Mouse (Mus musculus): ENCODE data around the gene Zfp740.

DNA sequence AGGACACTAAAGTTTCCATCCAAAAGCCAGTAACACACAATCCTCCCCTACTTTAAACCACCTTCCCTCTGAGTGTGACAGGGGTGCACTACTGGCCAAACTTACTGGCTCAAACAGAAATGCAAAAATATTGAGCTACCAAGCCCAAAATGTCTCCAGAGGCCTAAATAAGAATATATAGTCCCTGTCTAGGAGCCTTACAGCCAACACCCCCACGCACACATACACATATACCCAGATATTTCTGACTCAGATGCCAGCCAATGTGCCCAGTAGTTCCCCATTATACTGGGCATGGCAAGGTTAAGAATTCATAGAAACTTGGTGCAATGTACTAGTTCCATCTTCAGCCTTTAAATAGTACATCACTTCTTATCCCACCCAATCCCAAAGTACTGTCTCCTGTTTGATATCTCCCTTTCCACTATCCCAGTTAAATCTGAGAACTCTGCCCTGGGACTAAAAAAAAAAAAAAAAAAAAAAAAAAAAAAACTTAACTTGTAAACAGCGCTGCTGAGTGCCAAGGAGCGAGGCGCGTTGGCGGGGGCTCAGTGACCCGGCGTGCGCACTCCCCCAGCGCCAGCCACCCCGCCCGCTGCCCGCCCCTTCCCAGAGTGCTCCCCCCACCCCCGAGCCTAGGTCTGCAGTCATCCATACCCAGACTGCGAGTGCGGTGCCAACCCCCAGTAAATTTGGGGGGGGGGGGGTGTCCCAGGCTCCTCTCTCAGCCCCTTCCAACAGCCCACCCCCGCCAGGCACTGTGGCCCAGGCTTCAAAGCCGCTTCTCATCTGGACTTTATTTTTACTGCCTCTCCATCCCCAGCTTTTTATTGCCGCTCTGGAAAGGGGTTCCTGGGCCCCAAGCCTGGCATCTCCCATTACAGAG, 41.5 kb downstream of the Zfp740 start:
- TF ChIP-seq CTCF (IDR thresholded peaks at IDR 0.05; ENCODE audit: low read depth, low read length): no peak
- no peak for TF ChIP-seq POLR2A (IDR thresholded peaks at IDR 0.05; ENCODE audit: borderline replicate concordance, low read depth, low read length)
